Mouse (Mus musculus): ENCODE results near the gene Fbxl8.

GRCm38 (mm10) chr8:105305211-105306145, 41.0 kb downstream of the Fbxl8 start, which contains the start of gene Elmo3:
- TF ChIP-seq CTCF (IDR thresholded peaks at IDR 0.05; ENCODE audit: low read depth) = peak; percentile 37; the same call in 1 of the 2 replicates
- no peak; the same call in 1 of the 2 replicates for TF ChIP-seq EP300 (IDR thresholded peaks at IDR 0.05; ENCODE audit: low read depth)
